Mouse (Mus musculus) thymus, postnatal 36 days (tissue): Measurements from ENCODE around the gene Igbp1.
A peak's percentile ranks its signal among the peaks of the same experiment; 100 is the strongest.

Experiments used
- DNase-seq, 2 experiments: peaks; one replicate each; pipeline ENCODE4 v3.0.0; 2022; ENCODE audit warnings: mixed read lengths in 2 of 2

The Igbp1 gene

GRCm38 (mm10) chrX:100494068-100494978, at the start of gene Igbp1:
Igbp1 (plus strand) TSS chrX:100494291.
- DNase-seq: peak; percentile 43 to 67

GRCm38 (mm10) chrX:100468047-100468446, 26.0 kb upstream of the Igbp1 start:
- no peak for DNase-seq

GRCm38 (mm10) chrX:100470126-100470525, 24.0 kb upstream of the Igbp1 start:
- DNase-seq: no peak

- DNase-seq: no peak
Observed at GRCm38 (mm10) chrX:100471491-100471890, 22.6 kb upstream of the Igbp1 start.

- no peak for DNase-seq
Observed at GRCm38 (mm10) chrX:100475569-100476223, 18.4 kb upstream of the Igbp1 start.

DNA sequence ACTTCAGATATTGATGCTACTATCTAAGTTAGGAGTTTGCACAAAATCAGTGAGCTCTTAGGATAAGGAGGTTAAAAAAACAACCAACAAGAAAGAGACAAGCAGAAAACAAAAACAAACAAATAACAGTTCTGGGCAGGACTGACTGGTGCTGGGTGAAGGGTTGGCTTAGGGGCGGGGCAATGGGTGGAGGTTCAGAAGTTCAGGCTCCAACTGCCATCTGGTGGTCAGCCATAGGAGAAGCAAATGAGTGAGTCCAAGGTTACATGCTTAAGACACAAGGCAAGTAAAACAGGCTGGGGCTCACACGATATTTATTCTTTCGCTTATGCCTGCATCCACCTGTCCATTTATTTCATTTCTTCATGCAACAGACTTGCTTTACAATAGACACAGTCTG, 13.8 kb upstream of the Igbp1 start:
- peak; percentile 42 to 61 for DNase-seq

DNA sequence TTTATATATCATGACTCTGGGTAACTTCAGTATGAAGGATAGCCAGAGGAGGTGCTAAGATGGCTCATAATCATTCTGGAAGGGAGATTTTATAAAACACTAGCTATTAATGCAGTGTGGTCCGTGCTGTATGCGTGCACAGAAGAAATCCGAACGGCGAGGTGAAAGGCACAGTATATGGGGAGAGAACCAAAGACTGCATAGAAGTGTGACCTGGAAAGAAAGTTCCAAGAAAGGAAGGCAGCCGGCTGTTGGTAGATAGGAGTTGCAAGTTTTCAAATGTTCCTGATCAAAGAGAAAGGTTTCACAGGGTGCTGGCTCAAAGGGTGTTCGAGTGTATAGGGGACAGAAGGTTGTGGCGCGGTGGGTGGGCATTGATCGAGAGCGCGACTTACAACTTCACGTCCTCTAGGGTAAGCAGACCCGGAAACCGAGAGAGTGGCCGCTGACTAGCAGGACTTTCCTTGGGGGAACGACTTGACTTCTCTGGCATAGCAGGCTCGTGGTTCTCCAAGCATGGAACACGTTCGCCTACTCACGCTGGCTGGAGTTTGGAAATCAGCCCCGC, 507 bp upstream of the Igbp1 start:
- DNase-seq: no peak

- no peak for DNase-seq
Observed at GRCm38 (mm10) chrX:100504175-100504851, 10.2 kb downstream of the Igbp1 start.

- no peak for DNase-seq
Observed at GRCm38 (mm10) chrX:100508164-100508563, 14.1 kb downstream of the Igbp1 start.

- DNase-seq: no peak
Observed at GRCm38 (mm10) chrX:100509921-100510320, 15.8 kb downstream of the Igbp1 start.

DNA sequence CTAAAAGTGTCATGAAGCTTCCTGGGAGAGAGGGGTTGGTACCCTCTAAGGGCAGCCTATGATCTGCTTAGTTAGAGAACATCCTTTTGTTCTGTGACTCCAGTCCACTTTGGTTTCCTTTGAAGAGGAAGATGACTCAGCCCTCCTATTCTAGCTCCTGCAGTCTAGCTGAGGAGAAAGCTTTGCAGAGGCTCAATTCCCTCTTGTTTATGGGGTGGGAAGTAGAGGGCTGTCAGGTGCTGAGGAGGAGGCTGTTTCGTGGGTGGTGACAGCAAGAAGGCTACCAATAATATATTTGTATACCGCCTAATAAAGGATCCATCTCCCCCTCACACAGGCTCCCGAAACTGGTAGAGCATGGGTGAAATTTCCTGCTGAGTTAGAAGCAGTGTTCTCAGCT, 22.6 kb downstream of the Igbp1 start:
- DNase-seq: no peak

DNA sequence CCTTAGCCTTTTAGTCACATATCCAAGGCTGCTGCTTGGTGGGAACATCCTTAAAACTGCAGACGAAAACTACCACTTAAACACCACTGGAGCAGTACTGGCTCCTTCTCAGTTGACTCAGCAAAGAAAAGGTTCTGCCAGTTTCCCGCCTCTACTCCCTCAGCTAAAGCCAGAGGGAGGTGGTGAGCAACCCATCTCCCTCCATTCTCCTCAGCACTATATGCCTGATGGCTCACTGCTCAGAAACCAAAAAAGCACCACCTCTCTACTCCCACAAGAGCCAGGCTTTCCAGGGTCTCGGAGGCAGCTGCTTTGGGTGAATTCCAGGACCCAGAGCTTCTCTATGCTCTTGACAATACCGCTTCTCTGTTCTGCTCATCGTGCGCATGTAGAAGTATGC, 23.5 kb downstream of the Igbp1 start:
- no peak for DNase-seq

DNA sequence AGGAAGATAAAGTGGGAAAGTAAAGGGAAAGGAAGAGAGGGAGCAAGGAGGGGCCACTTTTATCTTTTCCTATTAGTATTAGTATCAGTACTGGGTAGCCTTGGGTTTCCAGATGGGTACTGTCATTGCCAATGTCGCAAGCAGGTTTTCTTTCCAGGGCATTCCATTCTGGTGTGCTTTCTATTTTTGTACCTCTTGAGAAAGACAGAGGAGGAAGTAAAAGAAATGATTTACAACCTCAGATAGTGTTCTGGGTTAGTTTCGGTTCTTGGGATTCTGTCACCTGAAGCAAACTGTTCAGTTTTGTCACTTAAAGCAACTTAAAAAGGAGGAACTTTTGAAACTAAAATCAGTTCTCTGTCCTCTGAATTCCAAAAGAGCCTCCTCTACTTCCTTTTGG, 24.4 kb downstream of the Igbp1 start:
- DNase-seq: no peak

GRCm38 (mm10) chrX:100524471-100524870, 30.4 kb downstream of the Igbp1 start, which contains the start of gene Dgat2l6:
Dgat2l6 (plus strand) TSS chrX:100524838.
- DNase-seq: no peak

- no peak for DNase-seq
Observed at GRCm38 (mm10) chrX:100556026-100556425, 61.9 kb downstream of the Igbp1 start.

DNA sequence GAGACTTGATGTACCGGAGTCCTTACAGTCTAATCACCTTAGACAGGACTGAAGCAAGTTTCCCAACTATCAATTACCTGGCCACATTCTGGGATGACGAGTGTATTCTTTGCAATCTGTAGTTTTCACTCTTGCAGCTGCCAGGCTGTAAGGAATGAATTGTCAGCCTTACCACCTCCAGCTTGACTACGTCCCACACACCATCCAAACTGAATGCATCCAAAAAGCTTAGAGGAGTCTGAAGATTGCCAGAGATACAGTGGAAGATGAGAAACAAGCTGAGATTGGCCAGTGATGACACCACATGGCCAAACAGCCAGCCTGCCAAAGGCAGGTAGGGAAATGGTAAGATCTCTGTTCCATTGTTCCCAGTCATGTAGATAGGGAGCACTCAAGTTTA, 71.6 kb downstream of the Igbp1 start:
- no peak for DNase-seq
